Mouse (Mus musculus) CD4-positive, CD25-positive, alpha-beta regulatory T cell, adult 2 months (primary cell): Measurements from ENCODE around the gene Tnfrsf21.

ENCODE experiments used
- DNase-seq: peaks from one replicate; pipeline ENCODE4 v3.0.0-alpha.2; 2012; ENCODE audit warnings: low read depth, low spot score

Tnfrsf21 gene

DNA sequence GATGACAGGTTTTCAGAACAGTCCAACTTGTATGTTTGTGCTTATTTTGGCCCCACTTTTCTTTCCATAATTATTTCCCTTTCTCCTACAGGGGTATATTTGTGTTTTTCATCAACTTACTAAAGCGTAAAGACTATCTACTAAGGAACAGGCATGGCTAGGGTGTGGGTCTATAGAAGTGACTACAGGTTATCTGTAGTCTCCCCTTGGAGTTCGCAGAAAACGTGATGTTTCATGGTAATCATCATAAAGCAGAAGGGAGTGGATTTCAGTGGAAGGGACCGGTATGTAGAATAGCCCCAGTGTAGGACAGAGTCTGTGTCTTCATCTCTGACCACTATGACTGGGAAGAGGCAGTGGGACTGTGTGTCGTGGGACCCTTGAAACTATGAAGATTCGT is 8.7 kb downstream of the Tnfrsf21 start:
- no peak for DNase-seq

DNA sequence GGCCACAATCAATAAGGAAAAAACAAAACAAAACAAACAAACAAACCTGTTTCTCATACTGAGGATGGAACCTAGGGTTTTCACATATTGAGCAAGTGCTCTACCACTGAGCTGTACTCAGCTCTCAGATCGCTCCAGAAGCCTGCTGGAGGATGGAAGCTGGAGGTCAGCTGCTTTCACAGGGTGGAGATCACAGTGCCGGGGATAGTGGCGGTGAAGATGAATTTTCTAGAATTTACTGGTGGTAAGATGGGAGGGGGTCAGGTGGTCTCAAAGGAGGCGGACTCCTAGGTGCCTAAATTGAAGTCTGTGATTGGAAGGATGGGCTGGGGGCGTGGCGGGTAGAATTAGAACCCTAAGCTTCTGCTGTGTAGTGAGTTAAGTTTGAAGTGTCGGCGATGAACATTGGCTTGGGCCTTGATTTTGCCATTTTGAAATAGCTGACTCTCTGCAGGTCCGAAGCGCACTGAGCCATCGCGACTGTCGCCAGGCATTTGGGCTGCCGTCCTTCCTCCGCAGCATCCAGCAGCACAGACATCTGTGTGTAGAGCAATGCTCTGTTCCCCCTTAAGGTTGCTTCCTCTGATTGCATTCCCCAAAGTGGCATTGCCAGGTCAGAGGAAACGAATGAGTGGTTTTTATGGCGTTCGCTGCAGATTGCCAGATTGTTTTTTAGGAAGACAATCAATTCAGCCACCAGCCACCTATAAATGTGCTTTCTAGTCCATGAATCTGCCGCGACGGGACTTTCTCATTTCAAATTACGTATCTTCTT is 9.7 kb downstream of the Tnfrsf21 start:
- DNase-seq, result no peak

DNA sequence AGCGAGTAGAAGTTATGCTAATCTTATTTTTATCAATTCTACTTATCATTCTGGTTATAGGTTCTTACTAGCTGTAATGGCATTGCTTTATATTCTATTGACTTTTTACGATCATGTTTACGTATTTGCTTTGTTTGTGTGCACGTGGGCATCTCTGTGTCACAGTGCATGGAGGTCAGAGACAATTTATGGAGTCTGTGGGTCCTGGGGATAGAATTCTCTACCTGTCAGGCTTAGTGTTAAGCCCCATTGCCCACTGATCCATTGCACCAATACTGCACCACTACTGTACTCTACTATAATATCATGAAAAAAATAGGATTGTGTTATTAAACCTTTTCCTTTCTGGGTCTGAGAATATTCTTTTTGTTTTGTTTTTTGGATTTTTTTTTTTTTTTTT is 10.4 kb downstream of the Tnfrsf21 start:
- DNase-seq, result no peak

GRCm38 (mm10) chr17:43029546-43029945 is 13.2 kb downstream of the Tnfrsf21 start:
- no peak for DNase-seq

- DNase-seq, result no peak
Observed at GRCm38 (mm10) chr17:43030290-43030689, 13.9 kb downstream of the Tnfrsf21 start.

DNA sequence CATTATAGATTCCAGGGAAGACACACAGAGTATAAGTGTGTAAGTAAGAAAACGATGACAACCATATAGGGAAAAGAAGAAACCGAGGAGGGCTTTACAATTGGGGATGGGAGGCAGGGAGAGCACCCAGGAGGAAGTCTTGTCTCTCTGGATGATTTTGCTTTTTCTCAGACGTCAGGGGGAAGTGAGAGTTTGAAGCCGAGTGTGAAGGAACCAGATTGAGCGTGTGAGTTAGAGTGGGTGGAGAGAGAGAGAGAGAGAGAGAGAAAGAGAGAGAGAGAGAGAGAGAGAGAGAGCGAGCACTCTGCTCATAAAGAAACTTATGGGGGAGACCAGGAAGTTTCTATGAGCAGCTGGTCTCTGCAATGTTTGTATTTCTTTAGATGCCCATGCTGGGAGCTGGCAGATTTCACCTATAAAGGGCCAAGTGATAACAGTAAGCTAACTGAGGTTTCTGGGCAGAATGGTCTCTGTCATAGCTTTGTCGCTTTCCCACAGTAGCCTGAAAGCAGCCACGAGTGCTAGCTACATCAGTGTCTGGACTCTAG is 16.2 kb downstream of the Tnfrsf21 start:
- DNase-seq, result no peak

DNA sequence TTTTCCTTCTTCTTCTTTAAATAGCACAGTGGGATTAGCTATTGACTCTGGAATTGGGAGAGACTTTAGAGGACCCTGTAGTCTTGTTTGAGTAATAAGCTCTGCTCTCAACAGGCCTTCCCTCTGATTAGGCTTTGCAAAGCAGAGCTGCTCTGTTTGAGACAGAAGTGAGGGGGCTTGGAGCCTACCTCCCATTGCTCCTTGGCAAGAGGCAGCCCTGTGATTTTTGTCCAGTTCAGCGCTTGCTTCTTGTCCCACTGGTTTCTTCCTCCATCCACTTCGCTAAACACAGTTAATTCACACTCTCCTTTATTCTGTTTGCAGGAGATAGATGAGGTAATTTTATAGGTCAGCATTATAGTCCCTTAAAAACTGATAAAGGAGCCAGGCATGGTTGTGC is 19.0 kb downstream of the Tnfrsf21 start:
- DNase-seq, result no peak

- no peak for DNase-seq
Observed at GRCm38 (mm10) chr17:43036058-43036757, 19.9 kb downstream of the Tnfrsf21 start.

- DNase-seq, result no peak
Observed at GRCm38 (mm10) chr17:43040571-43040970, 24.2 kb downstream of the Tnfrsf21 start.

- DNase-seq, result no peak
Observed at GRCm38 (mm10) chr17:43050619-43051018, 34.3 kb downstream of the Tnfrsf21 start.

DNA sequence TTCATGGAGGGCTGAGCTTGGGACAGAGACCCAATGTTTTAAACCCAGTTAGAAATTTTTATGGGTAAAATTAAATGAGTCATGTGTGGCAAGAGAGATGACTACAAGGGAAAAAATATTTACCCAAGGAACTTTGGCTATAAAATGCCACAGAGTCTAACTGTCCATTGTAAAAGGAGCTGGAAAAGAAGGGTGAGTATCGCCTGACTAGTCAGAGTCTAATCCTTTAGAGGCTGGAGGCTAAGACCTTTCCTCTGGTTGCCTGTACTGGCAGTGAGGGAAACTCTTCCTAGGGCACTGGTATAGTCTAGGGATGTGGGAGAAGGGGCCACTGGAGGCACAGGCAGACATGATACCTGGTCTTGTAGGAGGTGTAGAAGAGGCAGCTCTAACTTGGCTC is 36.4 kb downstream of the Tnfrsf21 start:
- no peak for DNase-seq

- no peak for DNase-seq
Observed at GRCm38 (mm10) chr17:43053943-43054342, 37.6 kb downstream of the Tnfrsf21 start.

GRCm38 (mm10) chr17:43058277-43059025 is 42.1 kb downstream of the Tnfrsf21 start:
- DNase-seq, result no peak

DNA sequence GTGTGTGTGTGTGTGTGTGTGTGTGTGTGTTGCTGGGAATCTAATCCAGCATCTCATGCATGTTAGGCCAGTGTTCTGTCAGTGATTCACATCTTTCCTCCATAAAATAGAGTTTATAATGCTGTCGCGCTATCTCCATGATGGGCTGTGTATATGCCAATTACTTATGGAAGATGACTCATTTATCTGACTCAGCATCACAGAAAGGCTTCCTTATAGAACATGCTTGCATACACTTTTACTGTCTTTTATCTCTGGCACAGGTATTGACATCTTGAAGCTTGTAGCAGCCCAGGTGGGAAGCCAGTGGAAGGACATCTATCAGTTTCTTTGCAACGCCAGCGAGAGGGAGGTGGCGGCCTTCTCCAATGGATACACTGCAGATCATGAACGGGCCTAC is 48.4 kb downstream of the Tnfrsf21 start:
- DNase-seq, result no peak

DNA sequence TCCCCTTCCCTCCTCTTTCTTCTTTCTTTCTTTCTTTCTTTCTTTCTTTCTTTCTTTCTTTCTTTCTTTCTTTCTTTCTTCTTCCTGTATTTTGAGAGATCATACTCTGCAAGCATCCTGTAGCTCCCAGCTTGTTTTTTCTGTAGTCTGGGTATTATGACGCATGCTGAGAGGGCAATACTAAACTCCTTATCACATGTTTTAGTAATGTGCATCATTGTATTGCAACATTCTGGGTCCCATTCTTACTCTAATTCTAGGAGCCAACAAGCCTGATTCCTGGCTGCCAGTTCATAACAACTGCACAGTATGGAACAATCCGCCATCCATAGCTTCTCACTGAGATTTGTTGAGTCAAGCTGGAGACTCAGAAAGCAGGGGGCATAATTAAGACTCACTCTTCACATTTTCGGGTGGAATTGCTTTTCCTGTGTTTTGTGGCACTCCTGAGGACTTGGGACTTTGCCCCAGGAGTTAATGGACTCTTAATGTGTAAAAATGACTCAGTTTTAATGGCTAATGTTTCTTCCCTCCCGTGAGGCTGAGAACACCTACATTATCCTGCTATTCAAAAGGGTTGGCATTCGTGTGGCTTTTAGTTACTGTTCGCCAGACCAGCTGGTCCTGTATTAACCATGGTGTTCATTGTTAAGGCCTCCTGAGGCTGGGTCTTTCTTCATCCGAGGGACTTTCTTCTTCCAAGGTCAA is 52.6 kb downstream of the Tnfrsf21 start:
- DNase-seq, result no peak

DNA sequence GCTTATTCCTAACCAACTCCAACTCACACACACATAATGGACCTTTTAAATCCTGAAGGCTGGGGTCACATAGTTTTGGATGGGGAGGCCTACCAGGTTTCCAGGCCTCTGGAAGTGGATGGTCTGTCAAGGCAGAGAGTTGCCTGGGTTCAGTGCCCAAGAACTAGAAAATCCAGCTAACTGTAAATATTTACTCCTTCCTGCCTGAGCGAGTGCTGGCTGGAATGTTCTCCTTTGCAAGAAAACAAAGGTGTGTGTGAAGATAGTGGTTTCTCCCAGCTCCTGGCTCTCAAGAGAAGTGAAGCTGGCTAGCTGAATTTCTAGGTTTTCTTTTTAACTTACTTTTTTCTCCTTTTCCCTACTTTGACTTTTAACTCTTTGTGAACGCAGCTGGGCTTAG is 54.6 kb downstream of the Tnfrsf21 start:
- no peak for DNase-seq

DNA sequence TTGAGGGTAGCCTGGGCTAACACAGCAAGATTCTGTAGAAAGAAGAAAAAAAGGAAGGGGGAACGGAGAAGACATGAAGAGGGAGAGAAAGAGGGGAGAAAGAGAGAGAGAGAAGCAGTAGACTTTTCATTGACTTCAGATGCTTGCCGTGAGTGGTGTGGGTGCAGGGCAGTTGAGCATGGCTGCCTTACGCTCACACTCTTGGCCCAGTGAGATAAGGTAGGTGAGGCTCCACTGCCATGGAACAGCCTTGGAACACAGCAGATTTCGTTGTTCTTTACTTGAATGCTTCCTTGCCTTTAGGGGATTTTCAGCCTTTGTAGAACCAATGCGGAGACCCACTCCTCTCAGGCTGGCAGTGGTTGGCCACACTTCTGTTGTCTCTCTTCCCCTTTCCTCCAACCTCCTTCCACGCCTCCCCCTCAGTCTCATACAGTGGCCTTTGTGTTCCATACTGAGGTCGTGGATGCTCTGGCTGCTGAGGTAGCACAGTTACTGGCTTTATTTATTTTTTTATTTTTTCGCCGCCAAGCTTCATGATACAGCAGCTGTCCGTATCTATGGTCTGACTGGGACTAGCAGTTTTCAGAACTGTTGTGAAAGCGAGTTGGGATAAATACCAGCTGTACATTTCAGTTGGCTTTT is 55.9 kb downstream of the Tnfrsf21 start:
- DNase-seq, result no peak

DNA sequence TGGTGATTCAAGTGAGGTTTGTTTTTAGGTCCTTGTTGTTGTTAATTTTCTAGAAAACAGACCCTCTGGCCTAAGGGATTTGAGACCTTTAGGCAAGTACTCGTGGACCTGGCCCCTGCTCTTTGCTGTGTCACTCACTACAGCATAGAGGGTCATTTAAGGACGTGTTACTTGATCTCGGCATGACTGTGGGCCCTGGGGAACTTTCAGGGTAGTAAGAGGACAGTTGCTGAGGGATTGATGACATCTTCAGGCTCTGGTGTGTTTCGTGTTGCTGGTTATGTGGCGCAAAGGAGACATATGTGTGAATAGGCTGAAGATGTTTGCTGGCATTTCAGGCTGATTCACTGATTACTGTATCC is 56.4 kb downstream of the Tnfrsf21 start:
- DNase-seq, result no peak

GRCm38 (mm10) chr17:43074391-43074790 is 58.0 kb downstream of the Tnfrsf21 start:
- no peak for DNase-seq

- no peak for DNase-seq
Observed at GRCm38 (mm10) chr17:43075100-43075499, 58.7 kb downstream of the Tnfrsf21 start.

GRCm38 (mm10) chr17:43075937-43076336 is 59.6 kb downstream of the Tnfrsf21 start:
- no peak for DNase-seq
